Mouse (Mus musculus): ENCODE measurements around the gene Olfr693.

DNA sequence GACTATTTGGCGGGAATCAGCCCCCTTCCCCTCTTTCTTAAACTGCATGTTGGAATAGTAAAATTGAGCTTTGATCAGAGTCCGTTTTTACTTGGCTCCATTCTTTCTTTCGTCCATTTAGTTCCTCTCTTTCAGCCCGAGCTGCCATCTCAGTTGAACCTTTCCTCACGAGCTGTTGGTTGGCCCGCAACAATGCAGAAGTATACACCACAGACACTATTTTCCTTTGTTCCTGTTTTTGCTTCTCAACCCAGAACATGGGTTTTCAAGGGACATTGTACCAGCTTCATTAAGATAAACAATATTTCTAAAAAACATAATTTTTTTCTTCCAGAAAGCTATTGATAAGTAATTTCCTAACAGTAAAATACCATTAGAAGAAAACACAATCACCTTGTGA is 31.1 kb upstream of the Olfr693 start:
- no peak for TF ChIP-seq CTCF (IDR thresholded peaks at IDR 0.05; ENCODE audit: low read depth, low read length)
- no peak for TF ChIP-seq POLR2A (IDR thresholded peaks at IDR 0.05; ENCODE audit: extremely low read depth, insufficient read depth, low read length)

Data from liver, adult 2 months (tissue).